Mouse (Mus musculus) cortical plate, adult 2 months (tissue): Measurements from ENCODE around the gene Pakap. TPM values are rescaled to one million over a fixed set of nuclear protein-coding genes. Genes with fewer than 3 reads are reported as not detected.

Experiments used
- H3K27ac ChIP-seq: fragments of 200-500 bp; 2 replicates; pipeline ENCODE4 v1.5.1; 2012; ENCODE audit warnings: low read length, control low read depth, inconsistent platforms; ENCODE audit not compliant: insufficient read depth
- H3K4me1 ChIP-seq: fragments of 200-500 bp; 2 replicates; pipeline ENCODE4 v1.6.1; 2011; ENCODE audit warnings: low read length; ENCODE audit not compliant: control insufficient read depth, insufficient read depth
- H3K4me3 ChIP-seq: fragments of 200-500 bp; 2 replicates; pipeline ENCODE4 v1.5.1; 2011; ENCODE audit warnings: mild to moderate bottlenecking, low read length, control low read depth; ENCODE audit not compliant: insufficient read depth
- CTCF ChIP-seq: fragments of 200-500 bp; IDR thresholded peaks from 2 replicates; pipeline ENCODE4 v1.5.1; 2011; ENCODE audit warnings: mild to moderate bottlenecking, control low read depth, low read length; ENCODE audit not compliant: insufficient read depth; ENCODE audit errors: extremely low read depth
- POLR2A ChIP-seq: fragments of 200-500 bp; IDR thresholded peaks from 2 replicates; pipeline ENCODE4 v1.6.1; 2011; ENCODE audit warnings: mild to moderate bottlenecking, low read length, control low read depth; ENCODE audit not compliant: insufficient read depth; ENCODE audit errors: extremely low read depth
- polyA plus RNA-seq: library from polyadenylated mRNA; depleted of rRNA; stranded (reverse); fragments of >200 nt; gene quantifications from 2 replicates; pipeline ENCODE4 v1.2.3, GENCODE M21; 2012

Gene Pakap
- polyA plus RNA-seq, 1 experiment: 7.5 TPM

DNA sequence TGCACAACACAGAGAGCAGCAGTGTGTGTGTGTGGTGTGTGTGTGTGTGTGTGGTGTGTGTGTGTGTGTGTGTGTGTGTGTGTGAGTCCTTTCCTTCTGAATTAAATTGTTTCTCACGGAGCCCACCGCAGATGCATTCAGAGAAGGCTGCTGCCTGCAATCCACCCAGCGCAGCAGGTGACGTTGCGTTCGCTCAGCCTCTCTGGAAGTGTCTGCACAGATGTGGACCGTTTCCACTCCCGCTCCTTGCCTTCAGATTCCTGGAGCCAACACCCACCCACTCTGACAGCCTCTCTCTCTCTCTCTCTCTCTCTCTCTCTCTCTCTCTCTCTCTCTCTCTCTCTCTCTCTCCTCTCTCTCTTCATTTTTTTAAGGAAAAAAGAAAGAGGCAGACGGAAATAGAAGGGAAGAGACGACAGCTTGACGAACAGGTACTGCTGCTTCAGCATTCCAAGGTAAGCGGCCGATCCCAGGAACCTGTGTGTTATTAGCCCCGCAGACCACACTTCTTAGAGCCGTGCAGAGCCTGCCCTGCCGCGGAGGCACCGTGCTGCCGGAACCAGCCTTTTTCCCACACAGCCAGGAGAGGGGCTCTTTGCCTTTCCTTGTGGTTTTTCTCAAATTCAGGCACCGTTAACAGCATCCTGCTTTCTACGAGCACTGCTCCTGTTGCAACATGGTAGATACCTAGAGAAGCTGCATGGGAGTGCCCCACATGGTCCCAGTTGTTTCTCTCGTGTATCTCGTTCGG, 69.8 kb downstream of the Pakap start:
- peak; percentile 51; the same call in 1 of the 2 replicates for TF ChIP-seq POLR2A
- no peak for TF ChIP-seq CTCF
- peak overlapping the region; percentile 1; the same call in 1 of the 2 replicates for H3K27ac ChIP-seq
- H3K4me3 ChIP-seq: peak overlapping the region; percentile 56
- peaks cover 6% of the 10 kb centered on the region; the same call in 1 of the 2 replicates for H3K4me1 ChIP-seq

DNA sequence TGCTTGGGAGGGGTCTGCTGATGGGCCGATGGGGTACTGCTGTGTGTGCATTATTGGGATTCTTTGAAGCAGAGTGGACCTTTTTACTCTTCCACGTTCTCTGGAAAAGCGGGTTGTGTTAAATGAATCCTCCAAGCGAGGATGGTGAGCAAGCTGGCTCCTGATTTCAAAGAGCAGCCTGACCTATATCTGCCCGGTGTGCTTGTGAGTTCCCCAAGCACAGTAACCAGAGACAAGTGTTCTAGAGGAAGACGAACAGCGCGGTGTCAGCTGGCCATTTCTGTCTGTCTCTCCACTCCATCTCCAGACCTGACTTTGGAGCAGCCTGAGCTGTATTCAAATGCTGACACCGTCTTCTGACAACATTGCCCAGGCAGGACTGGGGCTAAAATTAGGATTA, 71.0 kb downstream of the Pakap start:
- peak overlapping the region; percentile 56 for H3K4me3 ChIP-seq
- no peak overlapping the region for H3K27ac ChIP-seq
- H3K4me1 ChIP-seq: peaks cover 5% of the 10 kb centered on the region; the same call in 1 of the 2 replicates
- TF ChIP-seq CTCF (no peak), POLR2A (no peak)

- H3K4me3 ChIP-seq: peak overlapping the region; percentile 56
- no peak overlapping the region for H3K27ac ChIP-seq
- H3K4me1 ChIP-seq: peaks cover 5% of the 10 kb centered on the region; the same call in 1 of the 2 replicates
- 0 out of 2 replicates have a peak, but pooled peaks have one; percentile 25 for TF ChIP-seq POLR2A
- TF ChIP-seq CTCF: no peak
These were observed 72.2 kb downstream of the Pakap start for GRCm38 (mm10) chr4:57640222-57640621.

- Histone ChIP-seq H3K4me1 (peaks cover 5% of the 10 kb centered on the region; the same call in 1 of the 2 replicates), H3K4me3 (no peak overlapping the region; the same call in 1 of the 2 replicates), H3K27ac (no peak overlapping the region)
- TF ChIP-seq POLR2A (no peak), CTCF (no peak)
These were observed 73.0 kb downstream of the Pakap start for GRCm38 (mm10) chr4:57640971-57641370.

DNA sequence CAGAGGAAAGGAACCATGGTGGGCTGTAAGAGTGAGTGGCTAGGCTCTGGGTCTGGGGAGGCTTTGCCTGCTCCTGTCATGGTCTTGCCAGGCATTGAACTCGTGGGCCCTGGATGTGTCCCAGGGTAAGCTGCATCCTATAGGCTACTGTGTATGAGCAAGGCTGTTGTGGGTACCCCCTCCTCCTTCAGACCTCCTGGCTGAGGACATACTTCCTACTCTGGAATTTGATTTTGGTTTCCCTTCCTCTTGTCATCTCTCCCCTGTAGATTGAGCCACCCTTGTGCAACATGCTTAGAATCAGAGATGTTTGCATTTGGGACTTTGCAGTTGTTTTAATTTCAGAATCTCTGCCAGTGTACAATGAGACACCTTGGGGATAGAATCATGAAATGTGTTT, 83.0 kb downstream of the Pakap start:
- H3K27ac ChIP-seq: no peak overlapping the region
- TF ChIP-seq CTCF (no peak), POLR2A (no peak)
- H3K4me1 ChIP-seq: peaks cover 8% of the 10 kb centered on the region
- H3K4me3 ChIP-seq: no peak overlapping the region

DNA sequence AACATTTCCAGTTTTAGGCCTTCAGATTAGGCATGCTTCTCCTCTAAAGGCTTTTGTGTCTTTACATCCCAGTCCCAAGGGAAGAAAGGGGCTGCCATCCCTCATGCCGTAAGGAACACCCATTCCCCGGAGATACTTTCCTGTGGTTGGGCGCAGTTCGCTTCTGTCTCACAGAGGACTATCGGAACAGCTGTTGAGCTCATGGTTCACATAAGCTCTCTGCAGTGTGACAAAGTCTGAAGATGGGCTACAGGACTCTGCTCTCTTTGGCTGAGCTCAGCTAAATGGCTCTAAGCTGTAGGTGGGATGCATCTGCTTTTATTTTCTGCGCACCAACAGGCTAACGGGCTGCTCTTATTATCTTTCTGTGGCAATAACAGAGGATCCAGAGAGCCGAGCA, 83.6 kb downstream of the Pakap start:
- TF ChIP-seq POLR2A (no peak), CTCF (no peak)
- Histone ChIP-seq H3K4me3 (no peak overlapping the region), H3K27ac (no peak overlapping the region), H3K4me1 (peaks cover 8% of the 10 kb centered on the region)

DNA sequence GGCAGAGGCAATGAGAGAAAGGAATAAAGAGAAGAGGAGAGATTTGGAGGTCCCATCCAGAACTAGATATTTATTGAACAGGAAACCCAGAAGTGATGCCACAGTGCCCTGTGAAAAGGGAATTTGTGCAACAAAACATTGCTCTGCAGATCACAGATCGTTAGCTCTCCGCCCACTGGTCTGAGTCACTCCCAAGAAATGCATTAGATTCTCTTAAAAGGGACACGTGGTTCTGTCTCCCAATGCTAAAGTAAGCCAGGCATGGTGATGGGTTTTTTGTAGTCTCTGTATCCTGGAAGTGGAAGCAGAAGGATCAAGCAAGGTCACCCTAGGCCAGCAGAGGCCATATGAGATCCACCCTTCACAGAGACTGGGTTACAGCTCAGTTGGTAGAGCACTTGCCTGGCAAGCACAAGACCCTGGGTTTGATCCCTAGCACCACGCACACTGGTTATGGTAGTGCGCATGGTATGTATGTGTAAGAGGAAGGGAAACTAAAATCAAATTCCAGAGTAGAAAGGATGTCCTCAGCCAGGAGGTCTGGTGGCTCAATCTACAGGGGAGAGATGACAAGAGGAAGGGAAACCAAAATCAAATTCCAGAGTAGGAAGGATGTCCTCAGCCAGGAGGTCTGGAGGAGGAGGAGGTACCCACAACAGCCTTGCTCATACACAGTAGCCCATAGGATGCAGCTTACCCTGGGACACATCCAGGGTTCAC, 84.4 kb downstream of the Pakap start:
- H3K4me1 ChIP-seq: peaks cover 8% of the 10 kb centered on the region
- no peak overlapping the region for H3K4me3 ChIP-seq
- TF ChIP-seq CTCF (no peak), POLR2A (no peak)
- no peak overlapping the region for H3K27ac ChIP-seq

- Histone ChIP-seq H3K4me3 (no peak overlapping the region), H3K4me1 (peaks cover 13% of the 10 kb centered on the region), H3K27ac (no peak overlapping the region)
- TF ChIP-seq CTCF: no peak
- TF ChIP-seq POLR2A: no peak
These were observed 88.0 kb downstream of the Pakap start for GRCm38 (mm10) chr4:57655966-57656365.

DNA sequence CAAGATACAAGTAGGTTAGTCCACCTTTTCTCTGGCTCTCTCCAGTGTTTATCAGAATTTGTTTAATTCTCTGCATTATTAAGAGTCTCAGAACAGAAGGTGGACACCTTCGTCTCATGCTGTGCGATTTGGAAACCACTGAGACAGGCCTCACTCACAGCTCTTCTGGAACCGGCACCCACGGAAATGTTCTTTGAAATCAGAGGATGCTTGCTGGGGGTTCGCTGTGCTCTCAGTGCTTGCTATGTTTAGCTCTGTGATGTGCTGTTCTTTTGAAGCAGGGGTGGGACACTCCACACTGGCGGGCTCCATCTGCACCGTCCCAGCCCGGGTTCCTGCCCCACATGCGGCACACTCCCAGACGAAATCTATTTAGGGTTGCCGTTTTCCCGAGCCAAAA, 88.4 kb downstream of the Pakap start:
- TF ChIP-seq CTCF: no peak
- no peak for TF ChIP-seq POLR2A
- Histone ChIP-seq H3K27ac (no peak overlapping the region), H3K4me3 (no peak overlapping the region), H3K4me1 (peaks cover 13% of the 10 kb centered on the region)

DNA sequence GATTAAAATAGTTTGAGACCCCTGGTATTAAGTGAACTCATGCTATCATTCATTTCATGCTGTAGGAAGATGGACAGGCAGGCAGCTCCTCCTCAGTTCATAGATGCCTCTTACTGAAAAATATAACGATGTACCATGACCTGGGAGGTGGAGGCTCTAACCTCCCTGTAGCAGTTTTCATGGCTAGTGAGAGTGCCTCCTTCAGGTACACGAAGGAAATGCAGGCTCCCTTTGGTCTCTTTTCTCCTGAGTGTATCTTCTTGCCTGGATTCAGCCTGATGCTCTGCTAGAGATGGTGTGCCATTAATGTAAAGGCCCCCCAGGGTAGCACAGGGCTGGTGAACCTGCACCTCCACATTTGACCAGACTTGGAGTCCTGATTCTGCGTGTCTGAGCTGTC, 88.9 kb downstream of the Pakap start:
- no peak for TF ChIP-seq CTCF
- no peak for TF ChIP-seq POLR2A
- Histone ChIP-seq H3K4me1 (peaks cover 10% of the 10 kb centered on the region), H3K4me3 (no peak overlapping the region), H3K27ac (no peak overlapping the region)
